Mouse (Mus musculus) midbrain, postnatal 0 days (tissue): ENCODE measurements around the gene Efcab6. TPM values are rescaled to one million over a fixed set of nuclear protein-coding genes. Genes with fewer than 3 reads are reported as not detected.

Experiments
- ATAC-seq: fragments of 200-750 bp; cut with Nextera tagmentation; 2 replicates; pipeline ENCODE4 v1.8.0; 2017; ENCODE audit warnings: moderate number of reproducible peaks, mild to moderate bottlenecking, moderate TSS enrichment, moderate library complexity; ENCODE audit not compliant: low FRiP score
- DNase-seq: peaks from one replicate; pipeline ENCODE4 v3.0.0-alpha.2; 2015; ENCODE audit warnings: low spot score
- H3K27ac ChIP-seq: fragments of 300-500 bp; sonication (generic); 2 replicates; pipeline ENCODE4 v1.5.1; 2014; ENCODE audit warnings: low read depth, mild to moderate bottlenecking, low read length, mixed read lengths
- H3K27me3 ChIP-seq: fragments of 300-500 bp; sonication (generic); 2 replicates; pipeline ENCODE4 v1.6.1; 2014; ENCODE audit warnings: low read length, control low read depth, mixed read lengths; ENCODE audit not compliant: insufficient read depth
- H3K36me3 ChIP-seq: fragments of 300-500 bp; sonication (generic); 2 replicates; pipeline ENCODE4 v1.6.1; 2014; ENCODE audit warnings: low read length, control low read depth, mixed read lengths; ENCODE audit not compliant: insufficient read depth
- H3K4me1 ChIP-seq: fragments of 300-500 bp; sonication (generic); 2 replicates; pipeline ENCODE4 v1.6.1; 2014; ENCODE audit warnings: mild to moderate bottlenecking, control low read depth, antibody characterized with exemption, low read length, mixed read lengths; ENCODE audit not compliant: insufficient read depth
- H3K4me2 ChIP-seq: fragments of 300-500 bp; sonication (generic); 2 replicates; pipeline ENCODE4 v1.6.1; 2014; ENCODE audit warnings: low read depth, mild to moderate bottlenecking, low read length, mixed read lengths; ENCODE audit not compliant: poor library complexity, severe bottlenecking
- H3K4me3 ChIP-seq: fragments of 300-500 bp; sonication (generic); 2 replicates; pipeline ENCODE4 v1.5.1; 2014; ENCODE audit warnings: low read depth, mild to moderate bottlenecking, low read length, moderate library complexity
- H3K9ac ChIP-seq: fragments of 300-500 bp; sonication (generic); replicated peaks from 2 replicates; pipeline ENCODE4 v1.6.1; 2014; ENCODE audit warnings: mild to moderate bottlenecking, low read length, moderate library complexity, mixed read lengths; ENCODE audit not compliant: poor library complexity, severe bottlenecking
- H3K9me3 ChIP-seq: fragments of 300-500 bp; sonication (generic); 2 replicates; pipeline ENCODE4 v1.6.1; 2016; ENCODE audit warnings: low read length, control low read depth
- CTCF ChIP-seq: IDR thresholded peaks from 2 replicates; pipeline ENCODE4 v1.5.1; 2016; ENCODE audit warnings: antibody characterized with exemption, mild to moderate bottlenecking
- WGBS: fragments of 180-500 bp; shearing (Covaris S2); extraction: QIAGEN DNeasy Blood & Tissue Kit; methylation state at CpG from one replicate; pipeline ENCODE4 v1.1.7; 2014; 5-methylcytosine and 5-hydroxymethylcytosine counted together
- polyA plus RNA-seq: library from polyadenylated mRNA; unstranded; fragments of >200 nt; fragmentation: Nextera tagmentation; extraction: Ambion mirVana; gene quantifications from 2 replicates; pipeline ENCODE4 v1.2.1, GENCODE M21; 2015
- total RNA-seq: library from RNA; depleted of rRNA; stranded (reverse); fragments of >200 nt; gene quantifications from 2 replicates; pipeline ENCODE4 v1.2.3, GENCODE M21; 2014

Efcab6 gene
- total and polyA plus RNA-seq, 2 experiments from 2014 or later: 1.5 to 3.9 TPM

DNA sequence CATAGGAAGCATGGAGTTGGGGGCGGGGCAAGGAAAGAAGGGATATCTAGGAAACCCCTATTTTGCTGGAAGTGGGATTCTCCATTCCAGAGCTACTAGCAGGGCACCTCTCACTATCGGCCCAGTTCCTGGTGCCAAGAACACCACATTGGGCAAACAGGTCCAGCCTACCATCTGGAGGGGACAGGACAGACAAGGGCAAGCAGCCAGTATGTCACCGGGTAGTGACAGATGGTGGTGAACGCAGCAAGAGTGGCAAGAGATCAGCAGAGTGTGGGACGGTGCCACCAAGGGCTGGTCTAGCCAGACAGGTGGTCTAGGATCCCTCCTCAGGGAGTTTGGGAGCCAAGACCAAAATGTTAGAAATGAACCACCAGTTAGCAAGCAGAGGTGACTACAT, 28.1 kb downstream of the Efcab6 start:
- ATAC-seq (no peak; the same call in 1 of the 2 replicates), DNase-seq (peak; percentile 70)
- no peak overlapping the region for H3K4me2 ChIP-seq
- no peaks in the 10 kb centered on the region for H3K27me3 ChIP-seq
- H3K36me3 ChIP-seq: no peaks in the 10 kb centered on the region
- no peaks in the 10 kb centered on the region for H3K9me3 ChIP-seq
- H3K9ac ChIP-seq: no peak overlapping the region
- no peak overlapping the region for H3K27ac ChIP-seq
- no peak overlapping the region for H3K4me3 ChIP-seq
- no peaks in the 10 kb centered on the region for H3K4me1 ChIP-seq
- TF ChIP-seq CTCF: no peak
- WGBS: 84% methylated on average over 5 of the region's 5 CpGs

GRCm38 (mm10) chr15:84025651-84026050, 39.5 kb downstream of the Efcab6 start:
- no peak overlapping the region for H3K4me3 ChIP-seq
- H3K36me3 ChIP-seq: no peaks in the 10 kb centered on the region
- ATAC-seq: no peak
- DNase-seq: no peak
- H3K27me3 ChIP-seq: no peaks in the 10 kb centered on the region
- H3K27ac ChIP-seq: no peak overlapping the region
- H3K4me1 ChIP-seq: no peaks in the 10 kb centered on the region
- no peak overlapping the region for H3K9ac ChIP-seq
- no peak overlapping the region for H3K4me2 ChIP-seq
- TF ChIP-seq CTCF: no peak
- no peaks in the 10 kb centered on the region for H3K9me3 ChIP-seq
- 59% methylated on average over 8 of the region's 8 CpGs for WGBS

GRCm38 (mm10) chr15:84024851-84025250, 40.3 kb downstream of the Efcab6 start:
- WGBS: 85% methylated on average over 6 of the region's 6 CpGs
- H3K4me1 ChIP-seq: no peaks in the 10 kb centered on the region
- no peaks in the 10 kb centered on the region for H3K9me3 ChIP-seq
- no peaks in the 10 kb centered on the region for H3K36me3 ChIP-seq
- H3K27me3 ChIP-seq: no peaks in the 10 kb centered on the region
- ATAC-seq (no peak), DNase-seq (no peak)
- H3K27ac ChIP-seq: no peak overlapping the region
- TF ChIP-seq CTCF: no peak
- no peak overlapping the region for H3K4me2 ChIP-seq
- H3K4me3 ChIP-seq: no peak overlapping the region
- no peak overlapping the region for H3K9ac ChIP-seq

DNA sequence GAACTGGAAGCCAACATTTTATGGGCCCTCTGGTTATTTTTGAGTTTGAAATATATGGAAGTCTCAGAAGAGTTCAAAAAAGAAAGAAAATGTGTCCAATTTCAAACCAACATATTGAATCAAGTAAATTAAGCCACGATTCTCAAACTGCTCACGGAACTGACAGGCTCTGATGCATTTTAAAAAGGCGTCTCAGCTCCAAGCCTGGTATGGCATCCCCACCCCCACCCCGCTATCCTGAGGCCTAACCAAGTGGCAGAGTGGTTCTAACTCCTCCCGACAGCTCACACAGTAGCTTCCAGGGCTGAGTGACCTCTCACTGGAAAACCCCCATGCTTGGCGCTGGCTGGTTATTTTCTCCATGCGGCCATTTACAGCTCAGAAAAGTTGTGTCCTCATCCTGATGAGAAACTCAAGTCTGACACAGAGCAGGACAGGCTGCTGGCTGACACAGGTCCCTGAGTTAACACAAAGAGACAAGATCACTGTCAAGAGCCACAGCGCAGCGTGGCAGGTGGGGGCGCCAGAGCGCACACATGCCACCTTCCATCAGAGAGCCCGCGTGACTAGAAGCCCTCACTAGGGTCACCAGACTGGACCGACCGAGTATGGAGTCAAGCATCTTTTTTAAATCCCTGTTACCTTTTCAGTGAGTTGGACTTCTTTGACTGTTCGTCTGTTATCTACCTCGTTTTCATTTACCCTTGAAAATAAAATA, 55.7 kb downstream of the Efcab6 start:
- H3K27ac ChIP-seq: no peak overlapping the region
- 59% methylated on average over 17 of the region's 17 CpGs for WGBS
- ATAC-seq: no peak
- no peak overlapping the region for H3K4me3 ChIP-seq
- no peak for DNase-seq
- no peak overlapping the region for H3K4me2 ChIP-seq
- TF ChIP-seq CTCF: peak; percentile 24
- H3K36me3 ChIP-seq: no peaks in the 10 kb centered on the region
- H3K9ac ChIP-seq: no peak overlapping the region
- H3K4me1 ChIP-seq: 0 out of 2 replicates have a peak, but pooled peaks cover 3% of the 10 kb centered on the region
- no peaks in the 10 kb centered on the region for H3K9me3 ChIP-seq
- no peaks in the 10 kb centered on the region; the same call in 1 of the 2 replicates for H3K27me3 ChIP-seq

DNA sequence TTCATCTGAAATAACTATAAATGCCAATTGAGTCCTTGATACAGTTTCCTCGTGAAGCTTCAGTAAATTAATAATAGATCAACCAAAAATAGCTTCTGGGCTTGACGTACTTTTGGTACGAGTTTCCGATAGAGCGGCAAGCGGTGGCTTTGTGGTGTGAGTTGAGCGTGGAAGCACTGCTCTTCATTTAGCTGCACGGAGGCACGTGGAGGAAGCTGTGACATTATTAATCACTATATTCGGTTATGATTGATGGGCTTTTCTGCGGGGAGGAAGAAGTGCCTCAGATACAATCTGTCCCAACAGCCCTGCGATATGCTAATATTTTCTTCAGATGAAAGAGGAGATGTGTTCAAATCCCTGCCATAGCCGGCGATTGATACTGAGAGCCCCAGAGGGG, 60.9 kb downstream of the Efcab6 start:
- H3K4me2 ChIP-seq: no peak overlapping the region
- DNase-seq: no peak
- H3K9ac ChIP-seq: no peak overlapping the region
- no peaks in the 10 kb centered on the region for H3K36me3 ChIP-seq
- no peaks in the 10 kb centered on the region for H3K27me3 ChIP-seq
- no peak for ATAC-seq
- no peaks in the 10 kb centered on the region for H3K4me1 ChIP-seq
- no peak overlapping the region for H3K4me3 ChIP-seq
- no peak for TF ChIP-seq CTCF
- 72% methylated on average over 14 of the region's 14 CpGs for WGBS
- no peak overlapping the region for H3K27ac ChIP-seq
- no peaks in the 10 kb centered on the region for H3K9me3 ChIP-seq

DNA sequence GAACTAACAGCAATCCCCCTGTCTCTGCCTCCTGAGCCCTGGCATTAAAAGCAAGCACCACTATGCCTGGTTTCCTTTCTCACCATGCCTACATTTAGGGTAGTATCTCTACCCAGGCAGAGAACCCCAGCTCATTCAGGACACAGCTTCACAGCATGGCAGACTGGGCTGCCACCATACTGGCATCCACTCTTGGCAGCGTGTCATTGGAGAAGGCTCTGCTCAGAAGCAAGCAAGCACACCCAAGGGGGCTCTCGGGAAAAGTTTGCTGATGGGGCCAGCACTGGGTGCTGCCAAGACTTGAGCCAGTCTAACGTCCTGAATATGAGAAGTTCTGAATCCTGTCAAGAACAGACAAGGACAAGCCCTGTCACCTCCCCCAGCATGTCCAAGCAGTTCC, 66.1 kb downstream of the Efcab6 start:
- DNase-seq (no peak), ATAC-seq (no peak)
- Histone ChIP-seq H3K9me3 (no peaks in the 10 kb centered on the region), H3K27ac (no peak overlapping the region), H3K4me1 (0 out of 2 replicates have a peak, but pooled peaks cover 2% of the 10 kb centered on the region), H3K36me3 (no peaks in the 10 kb centered on the region), H3K9ac (no peak overlapping the region), H3K27me3 (no peaks in the 10 kb centered on the region; the same call in 1 of the 2 replicates), H3K4me3 (no peak overlapping the region), H3K4me2 (no peak overlapping the region)
- 92% methylated on average over 3 of the region's 3 CpGs for whole genome bisulfite sequencing
- TF ChIP-seq CTCF: no peak
